ENCODE assay signal across 7 mouse cellular contexts in genomic region chr12:4916994-4917804, GRCm38 (mm10). TPM values are rescaled to one million over a fixed set of nuclear protein-coding genes. Genes with fewer than 3 reads are reported as not detected.
DNase-seq lines count a peak whose midpoint lies in the region; ATAC-seq and TF ChIP-seq lines count a peak whose summit lies in the region.

Gene Atad2b (plus strand): TSS chr12:4917353.

- H3K4me3 ChIP-seq in embryonic facial prominence, embryonic 12.5 days = peak within 1 kb of the TSS; percentile 80
- H3K4me3 ChIP-seq in kidney, adult 2 months (ENCODE audit: insufficient read depth, low read depth, low read length) = peak within 1 kb of the TSS; percentile 87
- peak within 1 kb of the TSS; percentile 95 for H3K4me3 ChIP-seq in limb, embryonic 12.5 days (replicated peaks)
- H3K4me3 ChIP-seq in midbrain, embryonic 15.5 days = peak within 1 kb of the TSS; percentile 58
- peak within 1 kb of the TSS; percentile 96 for H3K4me3 ChIP-seq in spleen, adult 2 months (ENCODE audit: extremely low read depth, insufficient read depth, insufficient read length)

- peak; percentile 95 for ATAC-seq in embryonic facial prominence, embryonic 12.5 days (ENCODE audit: insufficient number of reproducible peaks, insufficient read depth, low FRiP score, low TSS enrichment)
- peak; percentile 98 for ATAC-seq in limb, embryonic 12.5 days (ENCODE audit: insufficient number of reproducible peaks, insufficient read depth, low FRiP score, low TSS enrichment, low read depth)
- ATAC-seq in midbrain, embryonic 15.5 days (replicated peaks) = peak; percentile 98

- DNase-seq in adrenal gland, postnatal 25 days = peak; percentile 98
- DNase-seq in heart, adult 18-20 months = peak; percentile 97 to 98
- peak; percentile 98 for DNase-seq in kidney, adult 2 months
- peak; percentile 90 to 96 for DNase-seq in spleen, adult 2 months (ENCODE audit: low read depth in 1 of 2, low spot score in 2 of 2)

- H3K4me1 ChIP-seq in embryonic facial prominence, embryonic 12.5 days = peaks cover 7% of the 10 kb centered on the region
- peaks cover 6% of the 10 kb centered on the region for H3K4me1 ChIP-seq in kidney, adult 2 months (ENCODE audit: control insufficient read depth, insufficient read depth, low read length)
- peaks cover 9% of the 10 kb centered on the region for H3K4me1 ChIP-seq in limb, embryonic 12.5 days (replicated peaks)
- H3K4me1 ChIP-seq in midbrain, embryonic 15.5 days = peaks cover 16% of the 10 kb centered on the region
- peaks cover 2% of the 10 kb centered on the region for H3K4me1 ChIP-seq in spleen, adult 2 months (ENCODE audit: control insufficient read depth, insufficient read depth, insufficient read length)

- TF ChIP-seq POLR2A in kidney, adult 2 months (IDR thresholded peaks at IDR 0.05; ENCODE audit: low read depth, low read length) = peak; percentile 92
- TF ChIP-seq POLR2A in spleen, adult 2 months (IDR thresholded peaks at IDR 0.05; ENCODE audit: low read depth, low read length) = peak; percentile 87

- WGBS in embryonic facial prominence, embryonic 12.5 days = under 1% methylated on average over 78 of the region's 89 CpGs
- WGBS in kidney, adult 2 months = under 1% methylated on average over 88 of the region's 89 CpGs
- whole genome bisulfite sequencing in limb, embryonic 12.5 days = under 1% methylated on average over 89 of the region's 89 CpGs
- 0% methylated on average over 74 of the region's 89 CpGs for WGBS in midbrain, embryonic 15.5 days
- under 1% methylated on average over 80 of the region's 89 CpGs for WGBS in spleen, adult 2 months

- H3K27ac ChIP-seq in embryonic facial prominence, embryonic 12.5 days = peak within 1 kb of the TSS; percentile 99
- peak within 1 kb of the TSS; percentile 90 for H3K27ac ChIP-seq in kidney, adult 2 months (ENCODE audit: insufficient read depth, low read depth, low read length)
- H3K27ac ChIP-seq in limb, embryonic 12.5 days = peak within 1 kb of the TSS; percentile 99
- H3K27ac ChIP-seq in midbrain, embryonic 15.5 days = peak within 1 kb of the TSS; percentile 99
- H3K27ac ChIP-seq in spleen, adult 2 months (ENCODE audit: insufficient read depth, low read length) = peak within 1 kb of the TSS; percentile 98

- peak; percentile 91 for TF ChIP-seq CTCF in kidney, adult 2 months (conservative IDR thresholded peaks at IDR 0.05; ENCODE audit: insufficient read depth, insufficient read length, low read depth, low read length)
- TF ChIP-seq CTCF in spleen, adult 2 months (IDR thresholded peaks at IDR 0.05; ENCODE audit: extremely low read depth, insufficient read depth, insufficient read length, insufficient replicate concordance) = peak; percentile 95

- no peaks in the 10 kb centered on the region for H3K9me3 ChIP-seq in embryonic facial prominence, embryonic 12.5 days
- H3K9me3 ChIP-seq in limb, embryonic 12.5 days = no peaks in the 10 kb centered on the region
- no peaks in the 10 kb centered on the region for H3K9me3 ChIP-seq in midbrain, embryonic 15.5 days

- H3K36me3 ChIP-seq in embryonic facial prominence, embryonic 12.5 days = no peaks in the 10 kb centered on the region
- no peaks in the 10 kb centered on the region for H3K36me3 ChIP-seq in kidney, adult 2 months (ENCODE audit: control insufficient read depth, insufficient read depth, low read length)
- H3K36me3 ChIP-seq in limb, embryonic 12.5 days = no peaks in the 10 kb centered on the region
- H3K36me3 ChIP-seq in midbrain, embryonic 15.5 days (replicated peaks) = no peaks in the 10 kb centered on the region
- H3K36me3 ChIP-seq in spleen, adult 2 months (ENCODE audit: control insufficient read depth, insufficient read depth, low read length) = no peaks in the 10 kb centered on the region

- peak within 1 kb of the TSS; percentile 99 for H3K9ac ChIP-seq in embryonic facial prominence, embryonic 12.5 days
- peak within 1 kb of the TSS; percentile 99 for H3K9ac ChIP-seq in limb, embryonic 12.5 days (replicated peaks)
- peak within 1 kb of the TSS; percentile 97 for H3K9ac ChIP-seq in midbrain, embryonic 15.5 days

- no peaks in the 10 kb centered on the region for H3K27me3 ChIP-seq in embryonic facial prominence, embryonic 12.5 days
- no peaks in the 10 kb centered on the region for H3K27me3 ChIP-seq in kidney, adult 2 months (replicated peaks; ENCODE audit: control insufficient read depth, insufficient read depth, low read length)
- no peaks in the 10 kb centered on the region for H3K27me3 ChIP-seq in limb, embryonic 12.5 days
- H3K27me3 ChIP-seq in midbrain, embryonic 15.5 days (replicated peaks) = no peaks in the 10 kb centered on the region
- H3K27me3 ChIP-seq in spleen, adult 2 months (ENCODE audit: control insufficient read depth, insufficient read depth, low read length) = no peaks in the 10 kb centered on the region

- H3K4me2 ChIP-seq in embryonic facial prominence, embryonic 12.5 days (replicated peaks) = peak within 1 kb of the TSS; percentile 60
- H3K4me2 ChIP-seq in limb, embryonic 12.5 days = peak within 1 kb of the TSS; percentile 61
- peak within 1 kb of the TSS; percentile 78 for H3K4me2 ChIP-seq in midbrain, embryonic 15.5 days

RNA-seq across cellular contexts. Expression of gene Atad2b, which starts in this region (rescaled TPM):
- 36.0 and 36.9 TPM in 2 replicates for total RNA-seq in adrenal gland, postnatal 25 days (2021)
- 22.3 and 23.0 TPM in 2 replicates for polyA plus RNA-seq in embryonic facial prominence, embryonic 12.5 days (2016; fragmentation: Nextera tagmentation; extraction: Ambion mirVana)
- 10 to 100 TPM; 11.6 to 12.4 TPM for total RNA-seq in heart, adult 18-20 months (2021)
- 5.6 and 6.2 TPM in 2 replicates for polyA plus RNA-seq in kidney, adult 2 months (2012; rRNA removed)
- polyA plus RNA-seq in limb, embryonic 12.5 days (2016; fragmentation: Nextera tagmentation; extraction: Ambion mirVana) = 22.9 and 23.9 TPM in 2 replicates
- 11.2 and 11.3 TPM in 2 replicates for polyA plus RNA-seq in midbrain, embryonic 15.5 days (2015; fragmentation: Nextera tagmentation; extraction: Ambion mirVana)
- polyA plus RNA-seq in spleen, adult 2 months (2012; rRNA removed) = 17.3 and 19.8 TPM in 2 replicates

Comparison
In these comparisons a context has a peak if more than half of its experiments do, and no peak if none do; other contexts are left out.
1. Peak in every context shown above with its lines: DNase-seq, ATAC-seq, H3K4me3 ChIP-seq and H3K27ac ChIP-seq.